Mouse (Mus musculus) kidney, embryonic 14.5 days (tissue): ENCODE measurements around the gene Commd8. TPM values are rescaled to one million over a fixed set of nuclear protein-coding genes. Genes with fewer than 3 reads are reported as not detected.
A peak's percentile ranks its signal among the peaks of the same experiment; 100 is the strongest.

Source experiments
- ATAC-seq: fragments of 200-750 bp; cut with Nextera tagmentation; 2 replicates; pipeline ENCODE4 v1.8.0; 2017; ENCODE audit warnings: moderate number of reproducible peaks, mild to moderate bottlenecking, moderate TSS enrichment, moderate library complexity; ENCODE audit not compliant: low FRiP score, low TSS enrichment
- H3K27ac ChIP-seq: fragments of 300-500 bp; sonication (generic); 2 replicates; pipeline ENCODE4 v1.5.1; 2014; ENCODE audit warnings: low read depth, mild to moderate bottlenecking, low read length, moderate library complexity, mixed read lengths
- H3K27me3 ChIP-seq: fragments of 300-500 bp; sonication (generic); 2 replicates; pipeline ENCODE4 v1.6.1; 2014; ENCODE audit warnings: mild to moderate bottlenecking, low read length; ENCODE audit not compliant: control insufficient read depth, insufficient read depth
- H3K36me3 ChIP-seq: fragments of 300-500 bp; sonication (generic); 2 replicates; pipeline ENCODE4 v1.6.1; 2014; ENCODE audit warnings: low read length, mixed read lengths; ENCODE audit not compliant: control insufficient read depth, insufficient read depth
- H3K4me1 ChIP-seq: fragments of 300-500 bp; sonication (generic); 2 replicates; pipeline ENCODE4 v1.6.1; 2014; ENCODE audit warnings: low read length, mixed read lengths; ENCODE audit not compliant: control insufficient read depth, insufficient read depth
- H3K4me2 ChIP-seq: fragments of 300-500 bp; sonication (generic); replicated peaks from 2 replicates; pipeline ENCODE4 v1.6.1; 2014; ENCODE audit warnings: low read depth, mild to moderate bottlenecking, low read length
- H3K4me3 ChIP-seq: fragments of 300-500 bp; sonication (generic); 2 replicates; pipeline ENCODE4 v1.5.1; 2014; ENCODE audit warnings: mild to moderate bottlenecking, low read length
- H3K9ac ChIP-seq: fragments of 300-500 bp; sonication (generic); 2 replicates; pipeline ENCODE4 v1.6.1; 2014; ENCODE audit warnings: low read depth, mild to moderate bottlenecking, low read length, moderate library complexity
- H3K9me3 ChIP-seq: fragments of 300-500 bp; sonication (generic); 2 replicates; pipeline ENCODE4 v1.6.1; 2016; ENCODE audit warnings: low read length; ENCODE audit not compliant: control insufficient read depth
- whole genome bisulfite sequencing: fragments of 180-500 bp; shearing (Covaris S2); extraction: QIAGEN DNeasy Blood & Tissue Kit; methylation state at CpG from one replicate; pipeline ENCODE4 v1.1.7; 2014; 5-methylcytosine and 5-hydroxymethylcytosine counted together
- polyA plus RNA-seq: library from polyadenylated mRNA; unstranded; fragments of >200 nt; fragmentation: Nextera tagmentation; extraction: Ambion mirVana; gene quantifications from 2 replicates; pipeline ENCODE4 v1.2.1, GENCODE M21; 2014

Gene Commd8
- 155 and 177 TPM in 2 replicates for polyA plus RNA-seq

- Histone ChIP-seq H3K27ac (peak within 1 kb of the TSS; percentile 75; the same call in 1 of the 2 replicates), H3K9ac (peak within 1 kb of the TSS; percentile 78), H3K27me3 (no peaks in the 10 kb centered on the region), H3K4me1 (peaks cover 15% of the 10 kb centered on the region; the same call in 1 of the 2 replicates), H3K9me3 (no peaks in the 10 kb centered on the region), H3K36me3 (peaks cover 5% of the 10 kb centered on the region), H3K4me2 (peak within 1 kb of the TSS; percentile 62), H3K4me3 (peak within 1 kb of the TSS; percentile 78)
- ATAC-seq: peak; percentile 93
- 0% methylated on average over 38 of the region's 38 CpGs for WGBS
Measured at GRCm38 (mm10) chr5:72167594-72168284, at the start of gene Commd8. Gene Commd8 (minus strand): TSS chr5:72168189.

- no peak overlapping the region for H3K4me2 ChIP-seq
- no peak for ATAC-seq
- H3K27me3 ChIP-seq: no peaks in the 10 kb centered on the region
- no peaks in the 10 kb centered on the region for H3K4me1 ChIP-seq
- no peak overlapping the region for H3K9ac ChIP-seq
- no peaks in the 10 kb centered on the region for H3K9me3 ChIP-seq
- H3K36me3 ChIP-seq: no peaks in the 10 kb centered on the region
- no peak overlapping the region for H3K4me3 ChIP-seq
- no peak overlapping the region for H3K27ac ChIP-seq
- 79% methylated on average over 18 of the region's 18 CpGs for WGBS
Measured at GRCm38 (mm10) chr5:72211741-72212140, 43.8 kb upstream of the Commd8 start.

- Histone ChIP-seq H3K36me3 (no peaks in the 10 kb centered on the region), H3K4me2 (no peak overlapping the region), H3K4me1 (no peaks in the 10 kb centered on the region), H3K9ac (no peak overlapping the region), H3K27me3 (no peaks in the 10 kb centered on the region), H3K4me3 (no peak overlapping the region), H3K9me3 (no peaks in the 10 kb centered on the region), H3K27ac (no peak overlapping the region)
- ATAC-seq: no peak; the same call in 1 of the 2 replicates
- WGBS: 68% methylated on average over 5 of the region's 5 CpGs
Measured at GRCm38 (mm10) chr5:72210812-72211139, 42.8 kb upstream of the Commd8 start.

- Histone ChIP-seq H3K27me3 (no peaks in the 10 kb centered on the region), H3K4me1 (no peaks in the 10 kb centered on the region), H3K36me3 (no peaks in the 10 kb centered on the region), H3K27ac (no peak overlapping the region), H3K9ac (no peak overlapping the region), H3K4me2 (no peak overlapping the region), H3K4me3 (no peak overlapping the region), H3K9me3 (no peaks in the 10 kb centered on the region)
- 63% methylated on average over 13 of the region's 13 CpGs for WGBS
- no peak; the same call in 1 of the 2 replicates for ATAC-seq
Measured at GRCm38 (mm10) chr5:72210123-72210811, 42.3 kb upstream of the Commd8 start.

- no peak for ATAC-seq
- Histone ChIP-seq H3K36me3 (no peaks in the 10 kb centered on the region), H3K9ac (no peak overlapping the region), H3K4me3 (no peak overlapping the region), H3K27me3 (no peaks in the 10 kb centered on the region), H3K9me3 (no peaks in the 10 kb centered on the region), H3K4me1 (peaks cover 5% of the 10 kb centered on the region; the same call in 1 of the 2 replicates), H3K4me2 (no peak overlapping the region), H3K27ac (no peak overlapping the region)
- 86% methylated on average over 1 of the region's 1 CpGs for WGBS
Measured at GRCm38 (mm10) chr5:72208515-72208914, 40.5 kb upstream of the Commd8 start.

- H3K9me3 ChIP-seq: no peaks in the 10 kb centered on the region
Measured at GRCm38 (mm10) chr5:72205271-72205670, 37.3 kb upstream of the Commd8 start.

GRCm38 (mm10) chr5:72204507-72204906 lies 36.5 kb upstream of the Commd8 start:
- peak overlapping the region; percentile 68 for H3K4me3 ChIP-seq
- 82% methylated on average over 2 of the region's 2 CpGs for WGBS
- H3K27ac ChIP-seq: no peak overlapping the region
- no peaks in the 10 kb centered on the region for H3K36me3 ChIP-seq
- ATAC-seq: no peak
- H3K27me3 ChIP-seq: no peaks in the 10 kb centered on the region
- H3K9me3 ChIP-seq: no peaks in the 10 kb centered on the region
- H3K4me1 ChIP-seq: peaks cover 5% of the 10 kb centered on the region; the same call in 1 of the 2 replicates
- H3K9ac ChIP-seq: no peak overlapping the region
- peak overlapping the region; percentile 69 for H3K4me2 ChIP-seq

More at GRCm38 (mm10) chr5:72205271-72205670, 37.3 kb upstream of the Commd8 start:
- Histone ChIP-seq H3K4me2 (no peak overlapping the region), H3K9ac (no peak overlapping the region), H3K4me1 (peaks cover 5% of the 10 kb centered on the region; the same call in 1 of the 2 replicates), H3K36me3 (no peaks in the 10 kb centered on the region), H3K27me3 (no peaks in the 10 kb centered on the region), H3K4me3 (no peak overlapping the region), H3K27ac (no peak overlapping the region)
- no peak for ATAC-seq
- WGBS: 85% methylated on average over 5 of the region's 5 CpGs

GRCm38 (mm10) chr5:72203734-72204073 lies 35.7 kb upstream of the Commd8 start:
- H3K9me3 ChIP-seq: no peaks in the 10 kb centered on the region
- 8% methylated on average over 10 of the region's 10 CpGs for WGBS
- no peaks in the 10 kb centered on the region for H3K27me3 ChIP-seq
- peak overlapping the region; percentile 68 for H3K4me3 ChIP-seq
- H3K9ac ChIP-seq: peak overlapping the region; percentile 61
- peak; percentile 7; the same call in 1 of the 2 replicates for ATAC-seq
- peak overlapping the region; percentile 69 for H3K4me2 ChIP-seq
- no peaks in the 10 kb centered on the region for H3K36me3 ChIP-seq
- H3K27ac ChIP-seq: no peak overlapping the region
- H3K4me1 ChIP-seq: peaks cover 5% of the 10 kb centered on the region; the same call in 1 of the 2 replicates
